Mouse (Mus musculus): ENCODE measurements around the gene Idh3g. TPM values are rescaled to one million over a fixed set of nuclear protein-coding genes. Genes with fewer than 3 reads are reported as not detected.

Gene Idh3g
- polyA plus RNA-seq, 1 experiment from 2014 or later, result 145 TPM

DNA sequence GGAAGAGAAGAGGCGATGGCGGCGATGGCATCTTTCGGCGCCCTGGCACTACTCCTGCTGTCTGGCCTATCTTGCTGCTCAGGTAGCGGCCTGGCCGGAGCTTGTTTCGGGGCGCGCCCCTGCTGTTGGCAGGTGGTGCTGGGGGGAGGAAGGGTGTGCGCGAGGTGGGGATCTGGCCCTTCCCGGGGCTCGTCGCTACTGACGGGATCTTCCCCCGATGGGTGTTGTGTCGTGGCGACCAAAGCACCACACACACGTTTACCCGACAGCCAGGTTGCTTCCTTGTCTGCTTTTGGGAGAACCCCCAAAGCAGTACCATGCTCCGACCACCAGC lies 495 bp upstream of the Idh3g start:
- Histone ChIP-seq H3K27ac (ENCODE audit: low read depth, low read length) (peak overlapping the region; percentile 84), H3K9ac (ENCODE audit: low read depth, low read length) (peak overlapping the region; percentile 67), H3K4me3 (ENCODE audit: low read depth, low read length) (peak overlapping the region; percentile 60), H3K27me3 (replicated peaks; ENCODE audit: control insufficient read depth, insufficient read depth, low read length) (no peaks in the 10 kb centered on the region; the same call in 1 of the 2 replicates), H3K36me3 (ENCODE audit: control insufficient read depth, insufficient read depth) (peaks cover 8% of the 10 kb centered on the region; the same call in 1 of the 2 replicates), H3K9me3 (ENCODE audit: control insufficient read depth) (no peaks in the 10 kb centered on the region), H3K4me2 (replicated peaks; ENCODE audit: low read depth) (peak overlapping the region; percentile 63), H3K4me1 (replicated peaks; ENCODE audit: control insufficient read depth, insufficient read depth, low read length) (no peaks in the 10 kb centered on the region)
- 18% methylated on average over 22 of the region's 22 CpGs for WGBS
- ATAC-seq, result peak; percentile 17
- TF ChIP-seq CTCF (IDR thresholded peaks at IDR 0.05; ENCODE audit: low read depth), result no peak

DNA sequence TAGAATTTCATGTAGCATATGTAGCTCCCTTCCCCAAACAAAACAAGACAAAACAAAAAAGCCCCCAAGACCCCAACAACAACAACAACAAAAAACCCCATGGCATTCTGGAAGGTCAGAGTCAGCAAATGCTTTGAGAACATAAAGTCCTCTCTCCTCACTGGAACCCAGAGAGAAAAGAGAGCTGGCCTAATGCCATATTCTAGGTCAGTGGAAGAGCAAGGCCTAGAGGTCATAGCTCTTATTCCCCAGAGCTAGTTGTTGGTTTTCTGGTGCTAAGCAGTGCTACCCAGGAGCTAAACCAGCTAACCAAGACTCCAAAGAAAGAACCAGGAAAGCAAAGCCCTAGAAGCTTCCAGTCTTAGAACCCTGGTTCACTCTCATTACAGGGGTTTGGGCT lies 1.0 kb downstream of the Idh3g start:
- H3K9me3 ChIP-seq (ENCODE audit: control insufficient read depth), result no peaks in the 10 kb centered on the region
- no peaks in the 10 kb centered on the region for H3K4me1 ChIP-seq (replicated peaks; ENCODE audit: control insufficient read depth, insufficient read depth, low read length)
- H3K4me3 ChIP-seq (ENCODE audit: low read depth, low read length), result peak overlapping the region; percentile 60
- no peak for TF ChIP-seq CTCF (IDR thresholded peaks at IDR 0.05; ENCODE audit: low read depth)
- no peaks in the 10 kb centered on the region; the same call in 1 of the 2 replicates for H3K27me3 ChIP-seq (replicated peaks; ENCODE audit: control insufficient read depth, insufficient read depth, low read length)
- peak overlapping the region; percentile 48 for H3K9ac ChIP-seq (ENCODE audit: low read depth, low read length)
- no peak overlapping the region for H3K27ac ChIP-seq (ENCODE audit: low read depth, low read length)
- peaks cover 6% of the 10 kb centered on the region; the same call in 1 of the 2 replicates for H3K36me3 ChIP-seq (ENCODE audit: control insufficient read depth, insufficient read depth)
- ATAC-seq, result no peak
- H3K4me2 ChIP-seq (replicated peaks; ENCODE audit: low read depth), result peak overlapping the region; percentile 63

DNA sequence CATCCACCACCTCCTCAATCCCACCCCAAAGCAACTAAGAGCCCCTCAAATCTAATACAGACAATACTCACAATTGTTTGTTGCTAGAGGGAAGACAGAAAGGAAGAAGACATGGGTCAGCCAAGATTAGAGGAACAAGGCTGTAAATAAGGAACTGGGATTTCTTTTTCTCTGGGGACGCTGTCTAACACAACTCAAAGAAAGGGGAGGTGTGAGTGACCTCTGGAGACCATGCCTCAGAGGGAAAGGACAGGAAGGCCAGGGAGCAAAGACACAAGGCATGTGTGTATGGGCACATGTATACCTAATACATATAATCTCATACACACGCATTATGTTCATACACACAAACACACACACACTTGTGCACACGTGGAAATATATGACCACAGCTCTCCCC lies 4.5 kb downstream of the Idh3g start:
- ATAC-seq, result no peak
- Histone ChIP-seq H3K4me3 (ENCODE audit: low read depth, low read length) (no peak overlapping the region), H3K27ac (ENCODE audit: low read depth, low read length) (no peak overlapping the region), H3K9ac (ENCODE audit: low read depth, low read length) (no peak overlapping the region), H3K27me3 (replicated peaks; ENCODE audit: control insufficient read depth, insufficient read depth, low read length) (no peaks in the 10 kb centered on the region; the same call in 1 of the 2 replicates), H3K4me2 (replicated peaks; ENCODE audit: low read depth) (no peak overlapping the region), H3K36me3 (ENCODE audit: control insufficient read depth, insufficient read depth) (peaks cover 18% of the 10 kb centered on the region), H3K4me1 (replicated peaks; ENCODE audit: control insufficient read depth, insufficient read depth, low read length) (no peaks in the 10 kb centered on the region), H3K9me3 (ENCODE audit: control insufficient read depth) (no peaks in the 10 kb centered on the region)
- no peak for TF ChIP-seq CTCF (IDR thresholded peaks at IDR 0.05; ENCODE audit: low read depth)
- WGBS, result 86% methylated on average over 3 of the region's 3 CpGs

DNA sequence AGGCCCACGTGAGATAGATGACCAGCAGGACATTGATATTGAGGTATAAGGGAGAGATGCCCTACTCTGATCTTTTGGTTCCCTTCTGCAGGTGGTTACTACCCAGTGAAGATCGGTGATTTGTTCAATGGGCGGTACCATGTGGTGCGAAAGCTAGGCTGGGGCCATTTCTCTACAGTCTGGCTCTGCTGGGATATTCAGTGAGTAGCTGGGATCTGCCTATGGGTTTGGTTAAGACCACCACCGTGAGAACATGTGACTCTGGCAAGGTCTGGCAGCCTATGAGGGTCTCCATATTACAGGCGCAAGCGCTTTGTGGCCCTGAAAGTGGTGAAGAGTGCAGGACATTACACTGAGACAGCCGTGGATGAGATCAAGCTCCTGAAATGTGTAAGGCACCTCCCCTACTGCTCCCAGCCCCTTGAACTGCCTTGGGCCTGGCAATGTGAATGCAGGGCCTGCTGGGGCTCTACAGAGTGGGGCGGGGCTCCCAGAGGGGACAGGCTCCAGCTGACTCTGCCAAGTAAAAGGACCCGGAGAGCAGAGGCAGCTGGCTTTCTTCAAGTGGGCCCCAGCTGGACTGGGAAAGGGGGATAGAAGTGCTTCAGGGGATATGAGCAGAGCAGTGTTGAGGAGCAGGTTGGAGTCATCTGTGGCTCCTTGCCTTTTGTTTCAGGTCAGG lies 11.8 kb downstream of the Idh3g start:
- Histone ChIP-seq H3K4me3 (ENCODE audit: low read depth, low read length) (no peak overlapping the region), H3K9ac (ENCODE audit: low read depth, low read length) (no peak overlapping the region), H3K4me2 (replicated peaks; ENCODE audit: low read depth) (no peak overlapping the region), H3K36me3 (ENCODE audit: control insufficient read depth, insufficient read depth) (peaks cover 12% of the 10 kb centered on the region), H3K9me3 (ENCODE audit: control insufficient read depth) (no peaks in the 10 kb centered on the region), H3K4me1 (replicated peaks; ENCODE audit: control insufficient read depth, insufficient read depth, low read length) (no peaks in the 10 kb centered on the region), H3K27me3 (replicated peaks; ENCODE audit: control insufficient read depth, insufficient read depth, low read length) (no peaks in the 10 kb centered on the region), H3K27ac (ENCODE audit: low read depth, low read length) (no peak overlapping the region)
- no peak for TF ChIP-seq CTCF (IDR thresholded peaks at IDR 0.05; ENCODE audit: low read depth)
- ATAC-seq, result peak; percentile 17; the same call in 1 of the 2 replicates
- WGBS, result 69% methylated on average over 10 of the region's 10 CpGs

DNA sequence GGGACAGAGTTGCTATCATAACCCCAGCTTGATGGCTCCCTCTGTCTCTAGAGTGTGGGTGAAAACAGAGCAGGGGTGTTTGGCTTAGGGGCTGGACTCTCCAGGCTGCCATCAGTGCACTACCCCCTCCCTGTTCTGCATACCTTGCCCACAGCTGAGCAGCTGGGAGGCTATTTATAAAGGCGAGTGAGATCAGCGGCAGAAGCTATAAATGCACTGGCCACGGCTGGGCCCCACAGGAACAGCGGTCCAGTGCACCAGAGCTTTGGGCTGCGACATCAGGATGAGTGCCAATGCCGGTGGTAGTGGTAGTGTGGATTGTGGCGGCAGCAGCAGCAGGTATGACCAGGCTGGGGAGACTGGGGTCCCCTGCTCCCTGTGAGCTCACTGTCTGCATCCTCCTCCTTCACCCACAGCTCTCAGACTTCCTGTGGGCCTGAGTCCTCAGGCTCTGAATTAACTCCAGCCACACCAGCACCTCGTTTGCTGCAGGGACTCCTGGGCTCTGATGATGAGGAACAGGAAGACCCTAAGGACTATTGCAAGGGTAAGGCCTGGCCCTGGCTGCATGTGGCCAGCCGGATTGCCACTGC lies 12.4 kb downstream of the Idh3g start, which contains the start of gene Srpk3:
Gene Srpk3, plus strand, starts transcription at position 238 of the 593 bp plus-strand sequence.
- Histone ChIP-seq H3K27ac (ENCODE audit: low read depth, low read length) (no peak within 1 kb of the TSS), H3K27me3 (replicated peaks; ENCODE audit: control insufficient read depth, insufficient read depth, low read length) (no peaks in the 10 kb centered on the region), H3K36me3 (ENCODE audit: control insufficient read depth, insufficient read depth) (peaks cover 9% of the 10 kb centered on the region), H3K4me3 (ENCODE audit: low read depth, low read length) (no peak within 1 kb of the TSS), H3K9me3 (ENCODE audit: control insufficient read depth) (no peaks in the 10 kb centered on the region), H3K9ac (ENCODE audit: low read depth, low read length) (no peak within 1 kb of the TSS), H3K4me2 (replicated peaks; ENCODE audit: low read depth) (no peak within 1 kb of the TSS), H3K4me1 (replicated peaks; ENCODE audit: control insufficient read depth, insufficient read depth, low read length) (no peaks in the 10 kb centered on the region)
- ATAC-seq, result no peak
- WGBS, result 39% methylated on average over 9 of the region's 9 CpGs
- TF ChIP-seq CTCF (IDR thresholded peaks at IDR 0.05; ENCODE audit: low read depth), result no peak

DNA sequence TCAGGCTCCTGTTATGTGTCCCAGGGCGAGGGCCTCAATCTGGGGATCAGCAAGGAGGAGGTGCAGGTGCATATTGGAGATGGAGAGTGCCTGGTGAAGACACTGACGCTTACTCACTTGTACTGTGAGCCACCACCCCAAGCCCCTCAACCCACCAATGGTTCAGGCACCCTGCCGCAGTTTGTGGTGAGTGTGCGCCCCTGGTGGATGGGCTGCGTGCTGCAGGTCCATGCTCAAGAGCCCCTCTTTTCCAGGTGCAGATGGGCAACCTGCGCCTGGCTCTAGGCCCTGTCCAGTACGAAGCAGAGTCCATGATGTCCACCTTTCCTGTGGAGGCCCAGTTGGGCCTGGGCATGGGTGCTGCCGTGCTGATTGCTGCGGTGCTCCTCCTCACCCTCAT lies 19.4 kb downstream of the Idh3g start:
- Histone ChIP-seq H3K9ac (ENCODE audit: low read depth, low read length) (no peak overlapping the region), H3K4me2 (replicated peaks; ENCODE audit: low read depth) (no peak overlapping the region), H3K9me3 (ENCODE audit: control insufficient read depth) (no peaks in the 10 kb centered on the region), H3K27ac (ENCODE audit: low read depth, low read length) (no peak overlapping the region), H3K4me1 (replicated peaks; ENCODE audit: control insufficient read depth, insufficient read depth, low read length) (no peaks in the 10 kb centered on the region), H3K4me3 (ENCODE audit: low read depth, low read length) (no peak overlapping the region), H3K36me3 (ENCODE audit: control insufficient read depth, insufficient read depth) (no peaks in the 10 kb centered on the region), H3K27me3 (replicated peaks; ENCODE audit: control insufficient read depth, insufficient read depth, low read length) (no peaks in the 10 kb centered on the region)
- no peak for ATAC-seq
- 53% methylated on average over 9 of the region's 9 CpGs for WGBS
- peak; percentile 73 for TF ChIP-seq CTCF (IDR thresholded peaks at IDR 0.05; ENCODE audit: low read depth)

Measured in intestine, postnatal 0 days (tissue).